In genomic region chr7:56066136-56066535, GRCm38 (mm10) we compare ENCODE assay signal across 20 mouse cellular contexts. TPM values are rescaled to one million over a fixed set of nuclear protein-coding genes. Genes with fewer than 3 reads are reported as not detected.
DNase-seq lines count a peak whose midpoint lies in the region; ATAC-seq and TF ChIP-seq lines count a peak whose summit lies in the region.
"Had no signal": no experiment of that assay in that cellular context is flagged by ENCODE, and none has a peak within 500 bp of the region (broad histone marks: within the 10 kb centered on the region; RNA-seq: fewer than 3 reads in every experiment).

No protein-coding gene starts in this region.

- H3K9ac ChIP-seq in heart, embryonic 16.5 days (ENCODE audit: low read length): no peak overlapping the region
- H3K9ac ChIP-seq in liver, embryonic 14.5 days (replicated peaks): no peak overlapping the region
- H3K9ac ChIP-seq: hindbrain, embryonic 14.5 days; limb, embryonic 15.5 days; lung, embryonic 15.5 days; midbrain, embryonic 12.5 days had no signal

- ATAC-seq in heart, embryonic 16.5 days (replicated peaks; ENCODE audit: extremely low read depth, insufficient read depth, low FRiP score): peak; percentile 67
- no peak for ATAC-seq in liver, embryonic 14.5 days (ENCODE audit: insufficient read depth)

- H3K4me2 ChIP-seq in heart, embryonic 16.5 days (ENCODE audit: low read depth, low read length): no peak overlapping the region
- peak overlapping the region; percentile 3; the same call in 1 of the 2 replicates for H3K4me2 ChIP-seq in liver, embryonic 14.5 days (ENCODE audit: low read depth)
- H3K4me2 ChIP-seq: heart, embryonic 11.5 days; hindbrain, embryonic 14.5 days; limb, embryonic 15.5 days; lung, embryonic 15.5 days; midbrain, embryonic 12.5 days had no signal

- H3K27ac ChIP-seq in heart, embryonic 16.5 days (ENCODE audit: low read length): peak overlapping the region; percentile 37; the same call in 1 of the 2 replicates
- H3K27ac ChIP-seq in liver, embryonic 14.5 days: no peak overlapping the region
- H3K27ac ChIP-seq: embryonic facial prominence, embryonic 10.5 days; hindbrain, embryonic 14.5 days; limb, embryonic 15.5 days; lung, embryonic 15.5 days; midbrain, embryonic 12.5 days had no signal

- H3K4me1 ChIP-seq in heart, embryonic 16.5 days (ENCODE audit: control insufficient read depth, insufficient read depth, low read length): no peaks in the 10 kb centered on the region
- no peaks in the 10 kb centered on the region for H3K4me1 ChIP-seq in liver, embryonic 14.5 days (replicated peaks; ENCODE audit: control insufficient read depth in 2 of 2, insufficient read depth in 2 of 2, low read length in 1 of 2)
- H3K4me1 ChIP-seq: embryonic facial prominence, embryonic 10.5 days; limb, embryonic 15.5 days; lung, embryonic 15.5 days; midbrain, embryonic 12.5 days had no signal

- H3K36me3 ChIP-seq in heart, embryonic 16.5 days (ENCODE audit: control insufficient read depth, insufficient read depth): peaks cover 6% of the 10 kb centered on the region; the same call in 1 of the 2 replicates
- peaks cover 7% of the 10 kb centered on the region; the same call in 1 of the 2 replicates for H3K36me3 ChIP-seq in liver, embryonic 14.5 days (replicated peaks; ENCODE audit: control insufficient read depth, insufficient read depth, low read depth)
- H3K36me3 ChIP-seq: lung, embryonic 15.5 days had no signal

- no peak overlapping the region for H3K4me3 ChIP-seq in heart, embryonic 16.5 days (ENCODE audit: low read length)
- H3K4me3 ChIP-seq in liver, embryonic 14.5 days (ENCODE audit: insufficient read depth in 1 of 2, low read depth in 2 of 2, low read length in 2 of 2): no peak overlapping the region
- H3K4me3 ChIP-seq: embryonic facial prominence, embryonic 10.5 days; limb, embryonic 15.5 days; lung, embryonic 15.5 days; midbrain, embryonic 12.5 days had no signal

- intact Hi-C loops in heart, postnatal 10 days (cut with DNase I): no loop called here

- TF ChIP-seq CTCF in liver, embryonic 14.5 days (IDR thresholded peaks at IDR 0.05; ENCODE audit: low read depth): no peak

- no peaks in the 10 kb centered on the region for H3K27me3 ChIP-seq in heart, embryonic 16.5 days (ENCODE audit: control insufficient read depth, insufficient read depth, low read length)
- no peaks in the 10 kb centered on the region for H3K27me3 ChIP-seq in liver, embryonic 14.5 days (ENCODE audit: control insufficient read depth, insufficient read depth, low read length)
- H3K27me3 ChIP-seq: CH12.LX; limb, embryonic 15.5 days; lung, embryonic 15.5 days; midbrain, embryonic 12.5 days had no signal

- WGBS in heart, embryonic 16.5 days: 45% methylated on average over 2 of the region's 2 CpGs
- WGBS in liver, embryonic 14.5 days (ENCODE audit: insufficient replicate concordance): 57% methylated on average over 2 of the region's 2 CpGs

- no peaks in the 10 kb centered on the region; the same call in 1 of the 2 replicates for H3K9me3 ChIP-seq in heart, embryonic 16.5 days (replicated peaks; ENCODE audit: control insufficient read depth, low read length)
- no peaks in the 10 kb centered on the region for H3K9me3 ChIP-seq in liver, embryonic 14.5 days (ENCODE audit: control insufficient read depth, low read length)
- H3K9me3 ChIP-seq: embryonic facial prominence, embryonic 10.5 days; limb, embryonic 15.5 days; lung, embryonic 15.5 days; midbrain, embryonic 12.5 days had no signal

- DNase-seq in adrenal gland, postnatal 14 days: peak; percentile 21
- no peak for DNase-seq in adrenal gland, postnatal 10 days
- DNase-seq in heart, postnatal 10 days: no peak
- DNase-seq in liver, embryonic 14.5 days (ENCODE audit: low read depth in 3 of 3, low spot score in 3 of 3): no peak
- no peak for DNase-seq in liver
- DNase-seq in left cerebral cortex, adult 11 months (ENCODE audit: low spot score): no peak
- DNase-seq: adrenal gland, adult 2 months; cerebellum, adult 9-10 months; gastrocnemius, postnatal 10 days; right cerebral cortex, postnatal 4 days; thymus, postnatal 25 days had no signal

- no peak for TF ChIP-seq EP300 in liver, embryonic 14.5 days (IDR thresholded peaks at IDR 0.05; ENCODE audit: low read depth)

RNA-seq across cellular contexts. Expression of gene Herc2, which starts 16.1 kb away (rescaled TPM):
- total RNA-seq in adrenal gland, postnatal 14 days (2021): 55.7 and 60.6 TPM in 2 replicates
- total RNA-seq in adrenal gland, postnatal 10 days (2021): 10 to 100 TPM; 39.4 to 54.3 TPM
- polyA plus RNA-seq in heart, embryonic 16.5 days (2015; fragmentation: Nextera tagmentation; extraction: Ambion mirVana): 16.0 and 16.5 TPM in 2 replicates
- total RNA-seq in heart, postnatal 10 days (2021): 10 to 100 TPM; 44.4 to 50.2 TPM
- 5.2 and 8.5 TPM in 2 replicates for polyA plus RNA-seq in liver, embryonic 14.5 days (2012; rRNA removed)
- polyA plus RNA-seq in liver, embryonic 14.5 days (2014; fragmentation: Nextera tagmentation; extraction: Ambion mirVana): 12.1 and 15.2 TPM in 2 replicates

RNA-seq across cellular contexts. Expression of gene Nipa1, which starts 46.4 kb away (rescaled TPM):
- 5.8 TPM in 2 replicates for total RNA-seq in adrenal gland, postnatal 14 days (2021)
- total RNA-seq in adrenal gland, postnatal 10 days (2021): 1 to 10 TPM; 6.7 to 6.8 TPM
- polyA plus RNA-seq in heart, embryonic 16.5 days (2015; fragmentation: Nextera tagmentation; extraction: Ambion mirVana): 3.5 and 4.4 TPM in 2 replicates
- 1 to 10 TPM; 4.3 TPM for total RNA-seq in heart, postnatal 10 days (2021)
- 6.6 and 8.1 TPM in 2 replicates for polyA plus RNA-seq in liver, embryonic 14.5 days (2012; rRNA removed)
- polyA plus RNA-seq in liver, embryonic 14.5 days (2014; fragmentation: Nextera tagmentation; extraction: Ambion mirVana): 10.9 and 12.3 TPM in 2 replicates
- total RNA-seq: monocyte, adult 5-6 weeks had no signal
